Mouse (Mus musculus) myocyte (in vitro differentiated cells): Measurements from ENCODE around the gene Ramp2.

Source experiments
- CEBPB ChIP-seq: IDR thresholded peaks from 2 replicates; pipeline ENCODE4 v1.6.1; 2011; ENCODE audit warnings: mild to moderate bottlenecking, moderate library complexity; ENCODE audit not compliant: poor library complexity, insufficient read depth, severe bottlenecking
- MYOD1 ChIP-seq, 3 experiments: IDR thresholded peaks; one replicate each; pipeline ENCODE4 v1.6.1; 2011; ENCODE audit warnings: control low read depth in 2 of 3, low read depth in 2 of 3, mild to moderate bottlenecking in 2 of 3, moderate library complexity in 1 of 3; ENCODE audit not compliant: insufficient read length in 2 of 3, control insufficient read depth in 1 of 3
- POLR2A ChIP-seq: IDR thresholded peaks from one replicate; pipeline ENCODE4 v1.6.1; 2011; ENCODE audit warnings: low read depth, mild to moderate bottlenecking, control low read depth, moderate library complexity; ENCODE audit not compliant: insufficient read length
- POLR2AphosphoS2 ChIP-seq: IDR thresholded peaks from one replicate; pipeline ENCODE4 v1.6.1; 2011; ENCODE audit warnings: low read depth, control low read depth; ENCODE audit not compliant: insufficient read length
- SRF ChIP-seq: IDR thresholded peaks from one replicate; pipeline ENCODE4 v1.6.1; 2011; ENCODE audit warnings: low read depth; ENCODE audit not compliant: control insufficient read depth, insufficient read length
- TCF3 ChIP-seq: IDR thresholded peaks from one replicate; pipeline ENCODE4 v1.6.1; 2011; ENCODE audit warnings: low read depth, control low read depth; ENCODE audit not compliant: insufficient read length
- USF1 ChIP-seq: IDR thresholded peaks from one replicate; pipeline ENCODE4 v1.6.1; 2011; ENCODE audit warnings: low read depth, mild to moderate bottlenecking, control low read depth, moderate library complexity

GRCm38 (mm10) chr11:101251031-101251430 lies 5.2 kb downstream of the Ramp2 start:
- TF ChIP-seq POLR2A = no peak
- no peak for TF ChIP-seq USF1
- no peak for TF ChIP-seq POLR2AphosphoS2
- TF ChIP-seq SRF = no peak
- no peak for TF ChIP-seq MYOD1 (IDR thresholded peaks at IDR 0.05; ENCODE audit: control insufficient read depth in 1 of 3, insufficient read length in 2 of 3, low read depth in 2 of 3)
- no peak for TF ChIP-seq TCF3
- TF ChIP-seq CEBPB = no peak
